Mouse (Mus musculus) G1E (cell line): ENCODE measurements around the gene Entpd2.

Experiments
- CTCF ChIP-seq: IDR thresholded peaks from 2 replicates; pipeline ENCODE4 v1.5.1; 2012; ENCODE audit warnings: low read depth, low read length, inconsistent platforms, mixed read lengths
- GATA1 ChIP-seq: IDR thresholded peaks from 2 replicates; pipeline ENCODE4 v1.6.1; 2012; ENCODE audit warnings: borderline replicate concordance, low read length, inconsistent platforms, mixed read lengths
- TAL1 ChIP-seq: conservative IDR thresholded peaks from 2 replicates; pipeline ENCODE4 v1.6.1; 2012; ENCODE audit warnings: low read depth, low read length, inconsistent platforms, mixed read lengths

DNA sequence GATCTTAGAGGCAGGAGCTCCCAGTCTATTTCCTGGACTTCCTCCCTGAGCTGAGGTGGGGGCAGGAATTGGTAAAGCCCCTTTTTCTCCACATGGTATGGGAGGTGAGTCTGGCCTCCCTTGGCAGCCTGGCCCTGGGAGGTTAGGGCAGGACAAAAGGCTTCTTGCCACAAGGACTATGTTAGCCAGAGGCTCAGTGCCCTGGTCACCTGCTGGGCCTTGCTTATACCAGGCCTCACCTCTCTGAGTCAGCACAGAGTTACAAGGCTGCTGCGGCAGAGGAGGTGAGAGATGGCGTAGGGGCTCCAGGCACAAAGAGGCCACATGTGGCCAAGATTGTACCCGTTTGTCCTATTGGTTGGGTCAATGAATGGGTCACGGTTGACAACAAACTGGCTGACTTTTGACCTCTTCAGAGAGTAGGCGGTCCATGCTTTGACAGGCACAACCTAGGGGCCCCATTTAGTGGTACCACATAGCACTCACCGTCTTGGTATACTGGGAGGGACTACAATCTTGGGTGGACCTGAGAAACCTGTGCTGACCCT, 35.7 kb downstream of the Entpd2 start:
- no peak for TF ChIP-seq CTCF
- no peak for TF ChIP-seq GATA1
- no peak for TF ChIP-seq TAL1
